Mouse (Mus musculus) CH12.LX (cell line): ENCODE measurements at regions not wholly inside any gene's neighbourhood (a gene's known extent, or its start where the extent isn't known, plus 50 kb on each side); places are given as distances from the start of the nearest gene placed in this dataset.

Source experiments
- CTCF ChIP-seq, 2 experiments: IDR thresholded peaks in 1 of 2; conservative IDR thresholded peaks in 1 of 2; 2 replicates each; pipeline ENCODE4 v1.5.1; 2011 to 2012; ENCODE audit warnings: low read depth in 2 of 2, low read length in 2 of 2, improper control_type of control experiment in 1 of 2, inconsistent platforms in 1 of 2, mild to moderate bottlenecking in 1 of 2, moderate library complexity in 1 of 2
- EP300 ChIP-seq: IDR thresholded peaks from 2 replicates; pipeline ENCODE4 v1.6.1; 2011; ENCODE audit warnings: low read length, improper control_type of control experiment
- HCFC1 ChIP-seq: IDR thresholded peaks from 2 replicates; pipeline ENCODE4 v1.6.1; 2012; ENCODE audit warnings: low read depth, mild to moderate bottlenecking, inconsistent platforms, low read length, improper control_type of control experiment
- MAFK ChIP-seq: IDR thresholded peaks from 2 replicates; pipeline ENCODE4 v1.6.1; 2011; ENCODE audit warnings: low read length, improper control_type of control experiment; ENCODE audit not compliant: insufficient replicate concordance
- POLR2A ChIP-seq: IDR thresholded peaks from 2 replicates; pipeline ENCODE4 v1.6.1; 2011; ENCODE audit warnings: low read depth, mild to moderate bottlenecking, improper control_type of control experiment, low read length

DNA sequence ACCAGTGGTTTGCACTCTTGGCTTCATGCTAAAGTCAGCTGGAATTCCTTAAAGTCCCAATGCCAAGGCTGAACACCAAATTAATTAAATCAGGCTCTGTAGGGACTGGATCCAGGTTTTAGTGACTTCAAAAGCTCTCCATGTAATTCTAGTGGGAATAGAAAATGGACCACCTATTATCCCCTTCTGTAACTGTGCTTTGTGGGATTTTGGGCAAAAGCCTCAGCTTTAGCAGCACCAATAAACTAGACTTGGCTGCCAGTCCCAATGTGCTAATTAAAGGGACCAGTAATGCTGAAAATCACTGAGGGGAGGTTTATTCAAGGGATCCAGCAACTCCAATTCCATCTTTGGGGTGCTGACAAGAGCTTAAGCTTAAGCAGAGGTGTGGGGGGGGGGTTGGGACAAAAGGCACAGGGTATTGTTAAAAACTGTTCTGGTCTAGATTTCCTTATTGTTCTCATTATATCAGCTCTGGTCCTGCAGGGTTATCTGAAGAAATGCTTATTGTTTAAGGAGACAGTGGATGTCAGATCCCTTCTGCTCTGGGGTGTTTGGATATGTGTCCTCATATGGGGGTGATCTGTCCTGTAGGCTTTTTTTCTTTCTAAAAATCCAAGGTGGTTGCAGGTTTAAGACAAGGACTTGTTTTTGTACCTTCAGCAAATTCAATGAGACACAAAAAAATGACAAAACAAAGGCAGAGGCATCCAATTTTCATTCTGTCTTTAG lies 431.9 kb downstream of the Btbd3 start:
- TF ChIP-seq CTCF (conservative IDR thresholded peaks at IDR 0.05 in 1 of 2, IDR thresholded peaks at IDR 0.05 in 1 of 2; ENCODE audit: low read depth in 2 of 2, low read length in 2 of 2) (no peak), MAFK (no peak), EP300 (no peak), POLR2A (no peak), HCFC1 (no peak)
